Mouse (Mus musculus) thymus, postnatal 14 days (tissue): Measurements from ENCODE around the gene Peg10.
"Not testable (repeated sequence)": the region's sequence is repeated elsewhere in the genome, so short reads cannot be mapped to it uniquely, and the experiment has no call there.

Experiments
- DNase-seq: peaks from one replicate; pipeline ENCODE4 v3.0.0; 2021

The Peg10 gene

DNA sequence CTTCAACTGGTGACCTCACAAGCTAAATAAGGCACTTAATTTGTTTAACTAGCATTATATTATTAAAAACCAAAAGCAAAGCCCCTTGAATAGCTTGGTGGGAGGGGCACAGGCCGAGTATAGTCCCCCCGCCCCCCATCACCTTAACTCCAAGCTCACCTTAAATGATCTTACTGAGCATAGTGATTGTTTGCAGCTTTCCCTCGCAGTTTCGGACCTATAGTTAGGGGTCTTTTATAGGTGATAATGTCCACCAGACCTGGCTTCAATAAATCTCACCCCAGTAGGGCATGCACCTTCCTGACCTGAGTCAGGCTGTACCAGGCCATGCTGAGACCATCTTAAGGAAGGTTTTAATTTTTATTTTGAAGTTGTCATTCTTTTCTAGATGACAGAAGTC, 4.2 kb downstream of the Peg10 start:
- DNase-seq = no peak

DNA sequence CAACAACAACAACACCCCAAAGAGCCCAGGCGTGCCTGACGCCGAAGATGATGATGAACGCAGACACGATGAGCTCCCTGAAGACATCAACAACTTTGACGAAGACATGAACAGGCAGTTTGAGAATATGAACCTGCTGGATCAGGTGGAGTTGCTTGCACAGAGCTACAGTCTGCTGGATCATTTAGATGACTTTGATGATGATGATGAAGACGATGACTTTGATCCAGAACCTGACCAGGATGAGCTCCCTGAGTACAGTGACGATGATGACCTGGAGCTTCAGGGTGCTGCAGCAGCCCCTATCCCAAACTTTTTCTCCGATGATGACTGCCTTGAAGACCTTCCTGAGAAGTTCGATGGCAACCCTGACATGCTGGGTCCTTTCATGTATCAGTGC, 7.2 kb downstream of the Peg10 start:
- DNase-seq = no peak

DNA sequence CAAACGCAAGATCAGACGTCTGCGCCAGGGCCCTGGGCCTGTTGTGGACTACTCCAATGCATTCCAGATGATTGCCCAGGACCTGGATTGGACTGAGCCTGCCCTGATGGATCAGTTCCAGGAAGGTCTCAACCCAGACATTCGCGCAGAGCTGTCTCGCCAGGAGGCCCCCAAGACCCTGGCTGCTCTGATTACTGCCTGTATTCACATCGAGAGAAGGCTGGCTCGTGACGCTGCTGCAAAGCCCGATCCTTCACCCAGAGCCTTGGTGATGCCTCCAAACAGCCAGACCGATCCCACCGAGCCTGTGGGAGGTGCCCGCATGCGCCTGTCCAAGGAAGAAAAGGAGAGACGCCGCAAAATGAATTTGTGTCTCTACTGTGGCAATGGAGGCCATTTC, 7.8 kb downstream of the Peg10 start:
- no peak for DNase-seq

DNA sequence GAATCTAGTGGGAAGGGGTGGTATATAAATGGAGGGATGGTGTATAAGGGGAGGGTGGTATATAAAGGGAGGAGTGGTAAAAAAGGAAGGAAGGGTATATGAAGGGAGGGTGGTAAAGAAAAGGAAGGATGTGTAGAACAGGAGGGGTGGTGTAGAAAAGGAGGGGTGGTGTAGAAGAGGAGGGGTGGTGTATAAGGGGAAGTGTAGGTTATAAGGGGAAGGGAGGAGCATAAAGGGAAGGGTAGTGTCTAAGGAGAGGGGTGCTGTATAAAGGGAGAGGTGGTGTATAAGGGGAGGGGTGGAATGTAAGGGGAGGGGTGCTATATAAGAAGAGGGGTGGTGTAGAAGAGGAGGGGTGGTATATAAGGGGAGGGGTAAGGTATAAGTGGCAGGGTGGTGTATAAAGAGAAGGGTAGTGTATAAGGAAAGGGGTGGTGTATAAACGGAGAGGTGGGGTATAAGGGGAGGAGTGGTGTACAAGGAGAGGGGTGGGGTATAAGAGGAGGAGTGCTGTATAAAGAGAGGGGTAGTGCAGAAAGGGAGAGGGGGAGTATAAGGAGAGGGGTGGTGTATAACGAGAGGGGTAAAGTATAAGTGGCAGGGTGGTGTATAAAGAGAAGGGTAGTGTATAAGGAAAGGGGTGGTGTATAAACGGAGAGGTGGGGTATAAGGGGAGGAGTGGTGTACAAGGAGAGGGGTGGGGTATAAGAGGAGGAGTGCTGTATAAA, 14.5 kb downstream of the Peg10 start:
- DNase-seq = not testable (repeated sequence)

DNA sequence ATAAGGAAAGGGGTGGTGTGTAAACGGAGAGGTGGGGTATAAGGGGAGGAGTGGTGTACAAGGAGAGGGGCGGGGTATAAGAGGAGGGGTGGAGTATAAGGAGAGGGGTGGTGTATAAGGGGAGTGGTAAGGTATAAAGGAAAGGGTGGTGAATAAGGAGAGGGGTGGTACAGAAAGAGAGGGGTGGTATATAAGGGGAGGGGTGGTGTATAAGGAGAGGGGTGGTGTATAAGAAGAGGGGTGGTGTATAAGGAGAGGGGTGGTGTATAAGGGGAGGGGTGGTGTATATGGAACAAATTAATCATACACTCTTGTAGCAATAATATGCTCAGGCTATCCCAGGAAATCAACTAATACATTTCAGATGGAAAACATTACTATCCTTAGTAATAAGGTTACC, 15.1 kb downstream of the Peg10 start:
- no peak for DNase-seq

DNA sequence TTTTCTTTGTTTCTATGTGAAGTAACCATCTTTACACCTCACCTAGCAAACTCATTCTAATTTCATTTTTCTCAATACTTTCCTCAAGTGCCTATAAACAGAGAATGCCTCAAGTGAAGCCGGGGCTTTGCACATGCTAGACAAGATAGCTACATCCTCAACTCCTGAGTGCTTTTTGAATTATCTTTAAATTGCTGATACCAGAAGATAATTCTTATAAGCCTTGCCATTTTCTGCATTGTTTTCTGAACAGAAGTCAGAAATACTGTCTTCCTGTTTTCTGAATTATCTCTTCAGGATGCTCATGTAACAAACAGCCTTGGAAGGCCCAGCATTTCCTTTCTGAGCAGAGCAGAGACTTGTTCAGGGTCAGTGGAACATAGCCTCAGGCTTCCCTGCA, 49.2 kb downstream of the Peg10 start:
- no peak for DNase-seq

DNA sequence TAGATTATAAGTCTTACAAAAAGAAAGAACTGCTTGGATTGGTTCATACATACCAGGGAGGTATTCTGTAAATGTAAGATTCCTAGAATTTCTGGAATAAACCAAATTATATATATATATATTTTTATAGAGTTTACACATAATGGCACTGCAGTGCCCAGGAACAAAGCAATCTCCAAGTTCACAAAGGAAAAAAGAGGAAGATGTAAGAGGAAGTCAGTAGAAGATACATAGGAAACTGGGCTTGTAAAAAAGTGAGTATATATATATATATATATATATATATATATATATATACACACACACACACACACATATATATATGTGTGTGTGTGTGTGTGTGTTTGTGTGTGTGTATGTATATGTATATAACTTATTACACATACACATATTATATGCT, 50.2 kb downstream of the Peg10 start:
- not testable (repeated sequence) for DNase-seq

DNA sequence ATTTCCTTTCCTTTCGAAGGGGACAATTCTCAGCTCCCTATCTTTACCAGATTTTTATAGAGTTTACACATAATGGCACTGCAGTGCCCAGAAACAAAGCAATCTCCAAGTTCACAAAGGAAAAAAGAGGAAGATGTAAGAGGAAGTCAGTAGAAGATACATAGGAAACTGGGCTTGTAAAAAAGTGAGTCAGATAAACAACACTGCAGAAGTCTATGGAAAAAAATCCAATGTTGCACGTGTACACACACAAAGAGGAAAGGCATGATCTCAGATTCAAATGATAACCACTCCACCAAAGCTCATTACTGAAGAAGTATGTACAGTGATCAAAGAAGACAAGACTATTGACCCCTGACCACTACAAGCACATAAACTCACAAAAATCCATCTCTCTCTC, 51.3 kb downstream of the Peg10 start:
- DNase-seq = no peak

DNA sequence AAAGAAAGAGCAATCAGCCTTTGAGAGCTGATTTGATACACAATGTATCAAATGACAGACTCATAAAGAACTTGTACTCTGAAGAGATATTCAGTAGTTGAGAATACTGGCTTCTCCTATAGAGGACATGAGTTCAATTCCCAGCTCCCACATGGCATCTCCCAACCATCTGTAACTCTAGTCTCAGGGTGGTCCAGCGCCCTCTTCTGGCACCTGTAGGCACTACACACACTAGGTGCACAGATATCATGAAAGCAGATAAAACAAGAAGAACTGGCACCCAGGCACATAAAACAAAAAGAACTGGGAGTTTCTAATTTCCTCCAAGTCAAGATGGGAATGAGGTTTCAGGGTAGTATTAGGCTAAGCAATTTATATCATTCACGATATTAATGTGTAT, 52.3 kb downstream of the Peg10 start:
- DNase-seq = no peak

DNA sequence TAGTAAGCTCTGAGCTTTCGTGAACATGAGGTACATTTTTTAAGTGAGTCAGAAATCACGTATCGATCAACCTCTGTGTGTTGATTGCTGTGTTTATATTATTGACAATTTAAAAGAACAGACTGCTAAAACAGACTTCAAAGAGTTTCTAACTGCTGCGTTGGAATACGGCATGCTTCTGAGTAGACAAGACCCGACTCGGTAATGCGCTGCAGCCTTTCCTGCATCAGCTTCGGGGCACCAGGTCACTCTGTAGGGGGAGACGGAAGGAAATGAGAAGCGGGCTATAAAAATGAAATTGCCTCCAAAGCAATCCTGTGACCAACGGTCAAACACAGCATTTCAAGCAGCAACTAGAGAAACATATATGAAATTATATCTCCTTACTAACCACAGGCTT, 59.9 kb downstream of the Peg10 start:
- DNase-seq = no peak
